In genomic region chr3:62338044-62338443, GRCm38 (mm10) we compare ENCODE assay signal across 8 mouse cellular contexts. TPM values are rescaled to one million over a fixed set of nuclear protein-coding genes. Genes with fewer than 3 reads are reported as not detected.
DNase-seq lines count a peak whose midpoint lies in the region; ATAC-seq lines count a peak whose summit lies in the region.

Gene Arhgef26, plus strand, starts transcription at chr3:62338344.

- H3K4me3 ChIP-seq in erythroblast, embryonic 14.5 days (replicated peaks), result peak within 1 kb of the TSS; percentile 48
- peak within 1 kb of the TSS; percentile 90 for H3K4me3 ChIP-seq in megakaryocyte, embryonic 14.5 days (replicated peaks)
- H3K4me3 ChIP-seq in limb, embryonic 10.5 days, result peak within 1 kb of the TSS; percentile 80
- peak within 1 kb of the TSS; percentile 69 for H3K4me3 ChIP-seq in stomach, embryonic 14.5 days (ENCODE audit: low read depth, low read length)

- no peaks in the 10 kb centered on the region for H3K36me3 ChIP-seq in erythroblast, embryonic 14.5 days (ENCODE audit: control insufficient read depth)
- no peaks in the 10 kb centered on the region for H3K36me3 ChIP-seq in megakaryocyte, embryonic 14.5 days (replicated peaks; ENCODE audit: low read length)
- H3K36me3 ChIP-seq in limb, embryonic 10.5 days, result no peaks in the 10 kb centered on the region
- H3K36me3 ChIP-seq in stomach, embryonic 14.5 days (ENCODE audit: control insufficient read depth, insufficient read depth, low read length), result no peaks in the 10 kb centered on the region

- DNase-seq in limb, embryonic 10.5 days (ENCODE audit: low spot score), result no peak
- DNase-seq in cerebellum, postnatal 36 days, result no peak
- no peak for DNase-seq in yolk sac, embryonic 10.5 days (ENCODE audit: low spot score)

- peak within 1 kb of the TSS; percentile 77 for H3K4me2 ChIP-seq in stomach, embryonic 14.5 days (replicated peaks; ENCODE audit: low read depth, low read length)

- H3K4me1 ChIP-seq in erythroblast, embryonic 14.5 days (ENCODE audit: control insufficient read depth), result no peaks in the 10 kb centered on the region; the same call in 1 of the 2 replicates
- H3K4me1 ChIP-seq in megakaryocyte, embryonic 14.5 days, result peaks cover 16% of the 10 kb centered on the region
- H3K4me1 ChIP-seq in limb, embryonic 10.5 days, result peaks cover 22% of the 10 kb centered on the region
- peaks cover 3% of the 10 kb centered on the region; the same call in 1 of the 2 replicates for H3K4me1 ChIP-seq in stomach, embryonic 14.5 days (ENCODE audit: control insufficient read depth, insufficient read depth, low read length)

- peaks cover 37% of the 10 kb centered on the region for H3K27me3 ChIP-seq in erythroblast, embryonic 14.5 days (ENCODE audit: control insufficient read depth)
- H3K27me3 ChIP-seq in megakaryocyte, embryonic 14.5 days (replicated peaks), result peaks cover 46% of the 10 kb centered on the region
- peaks cover 43% of the 10 kb centered on the region for H3K27me3 ChIP-seq in limb, embryonic 10.5 days (ENCODE audit: low read depth, poor library complexity, severe bottlenecking)
- no peaks in the 10 kb centered on the region for H3K27me3 ChIP-seq in stomach, embryonic 14.5 days (ENCODE audit: control insufficient read depth, insufficient read depth, low read length)

- peak within 1 kb of the TSS; percentile 67 for H3K9ac ChIP-seq in stomach, embryonic 14.5 days (replicated peaks; ENCODE audit: low read depth, low read length)

- no peaks in the 10 kb centered on the region for H3K9me3 ChIP-seq in erythroblast, embryonic 14.5 days (ENCODE audit: control insufficient read depth, low read length)
- H3K9me3 ChIP-seq in megakaryocyte, embryonic 14.5 days, result peaks cover 15% of the 10 kb centered on the region
- H3K9me3 ChIP-seq in limb, embryonic 10.5 days (replicated peaks), result no peaks in the 10 kb centered on the region
- no peaks in the 10 kb centered on the region for H3K9me3 ChIP-seq in stomach, embryonic 14.5 days (ENCODE audit: control insufficient read depth, low read depth, low read length)

- H3K27ac ChIP-seq in limb, embryonic 10.5 days, result peak within 1 kb of the TSS; percentile 85
- peak within 1 kb of the TSS; percentile 82 for H3K27ac ChIP-seq in stomach, embryonic 14.5 days (ENCODE audit: low read length)

- no peak for ATAC-seq in erythroblast, adult 5-6 weeks (replicated peaks; ENCODE audit: low FRiP score, poor library complexity, severe bottlenecking)
- ATAC-seq in megakaryocyte, adult 5-6 weeks (ENCODE audit: poor library complexity, severe bottlenecking), result no peak
- ATAC-seq in stomach, embryonic 14.5 days (ENCODE audit: insufficient number of reproducible peaks, insufficient read depth, low FRiP score, low read depth), result no peak

- WGBS in limb, embryonic 10.5 days, result 76% methylated on average over 3 of the region's 3 CpGs
- 85% methylated on average over 3 of the region's 3 CpGs for WGBS in stomach, embryonic 14.5 days

RNA-seq across cellular contexts. Expression of gene Arhgef26, which starts in this region (rescaled TPM):
- polyA plus RNA-seq in erythroblast, embryonic 14.5 days (2012), result 0.01 and 0.02 TPM in 2 replicates
- total RNA-seq in erythroblast, adult 5-6 weeks (2015; ENCODE audit: low replicate concordance), result not detected in 2 replicates
- 0.84 TPM in 1 of 2 replicates, not detected in the other for total RNA-seq in erythroblast, adult 5-6 weeks (2017; ENCODE audit: low replicate concordance)
- not detected in 2 replicates for polyA plus RNA-seq in megakaryocyte, embryonic 14.5 days (2012; ENCODE audit: insufficient read depth, low replicate concordance)
- total RNA-seq in megakaryocyte, adult 5-6 weeks (2015), result not detected in 2 replicates
- total RNA-seq in megakaryocyte, adult 5-6 weeks (2017), result 0.07 TPM in 1 of 2 replicates, not detected in the other
- polyA plus RNA-seq in limb, embryonic 10.5 days (2016; fragmentation: Nextera tagmentation; extraction: Ambion mirVana), result 3.1 and 4.9 TPM in 2 replicates
- polyA plus RNA-seq in stomach, embryonic 14.5 days (2014; fragmentation: Nextera tagmentation; extraction: Ambion mirVana), result 10.9 and 13.1 TPM in 2 replicates
